In the genomic region with DNA sequence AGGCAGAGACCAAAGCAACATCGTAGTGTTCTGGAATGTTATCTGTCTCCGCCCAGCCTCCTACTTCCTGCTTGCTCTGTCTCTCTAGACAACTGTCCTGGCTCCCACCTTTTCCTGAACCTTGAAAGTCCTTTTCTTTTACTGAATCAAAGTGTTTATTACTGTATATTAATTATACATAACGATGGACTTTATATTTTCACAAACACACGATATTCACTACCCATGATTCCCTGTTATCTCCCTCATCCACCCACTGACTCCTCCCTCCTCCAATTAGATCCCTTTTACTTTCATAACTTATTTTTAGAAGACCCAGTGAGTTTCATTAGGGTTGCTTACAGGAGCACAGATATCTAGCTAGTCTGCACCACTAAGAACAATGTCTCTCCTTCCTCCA, we compare ENCODE assay signal across 27 mouse cellular contexts. TPM values are rescaled to one million over a fixed set of nuclear protein-coding genes. Genes with fewer than 3 reads are reported as not detected.
"Had no signal": no experiment of that assay in that cellular context is flagged by ENCODE, and none has a peak within 500 bp of the region (broad histone marks: within the 10 kb centered on the region; RNA-seq: fewer than 3 reads in every experiment).

No protein-coding gene starts in this region.

- H3K9me3 ChIP-seq: heart, embryonic 15.5 days; hindbrain, embryonic 15.5 days; kidney, embryonic 15.5 days; limb, embryonic 13.5 days; limb, embryonic 15.5 days; liver, embryonic 12.5 days had no signal

- H3K36me3 ChIP-seq: heart, embryonic 15.5 days; hindbrain, embryonic 13.5 days; hindbrain, embryonic 15.5 days; kidney, embryonic 15.5 days; limb, embryonic 13.5 days; limb, embryonic 15.5 days; liver, embryonic 12.5 days had no signal

- H3K4me1 ChIP-seq: hindbrain, embryonic 15.5 days; kidney, embryonic 15.5 days; limb, embryonic 13.5 days; limb, embryonic 15.5 days; liver, embryonic 12.5 days had no signal

- H3K4me2 ChIP-seq: heart, embryonic 11.5 days; heart, embryonic 15.5 days; hindbrain, embryonic 13.5 days; hindbrain, embryonic 15.5 days; kidney, embryonic 15.5 days; limb, embryonic 13.5 days; limb, embryonic 15.5 days; liver, embryonic 12.5 days had no signal

- H3K4me3 ChIP-seq: heart, embryonic 15.5 days; hindbrain, embryonic 13.5 days; hindbrain, embryonic 15.5 days; kidney, embryonic 15.5 days; limb, embryonic 13.5 days; limb, embryonic 15.5 days; liver, embryonic 12.5 days had no signal

- ATAC-seq: forebrain, postnatal 0 days; hindbrain, postnatal 0 days; intestine, embryonic 16.5 days; liver, embryonic 12.5 days had no signal

- H3K27me3 ChIP-seq: heart, embryonic 15.5 days; hindbrain, embryonic 15.5 days; limb, embryonic 15.5 days; liver, embryonic 12.5 days had no signal

- H3K27ac ChIP-seq: heart, embryonic 15.5 days; hindbrain, embryonic 13.5 days; hindbrain, embryonic 15.5 days; hindbrain, postnatal 0 days; kidney, embryonic 15.5 days; kidney, postnatal 0 days; limb, embryonic 13.5 days; limb, embryonic 15.5 days; liver, embryonic 12.5 days; liver, embryonic 14.5 days had no signal

- H3K9ac ChIP-seq: forebrain, postnatal 0 days; heart, embryonic 15.5 days; hindbrain, embryonic 13.5 days; hindbrain, embryonic 15.5 days; kidney, embryonic 15.5 days; limb, embryonic 13.5 days; limb, embryonic 15.5 days; liver, embryonic 12.5 days; liver, embryonic 14.5 days had no signal

- DNase-seq: forebrain, postnatal 0 days; gastrocnemius, postnatal 14 days; gastrocnemius, postnatal 36 days; heart, adult 11 months; heart, postnatal 10 days; kidney, adult 11 months; kidney, adult 2 months; kidney, adult 9 months; kidney, postnatal 14 days; kidney, postnatal 36 days; layer of hippocampus, adult 9-11 months; layer of hippocampus, postnatal 36 days; left cerebral cortex, postnatal 4 days had no signal

RNA-seq across cellular contexts. Expression of gene Scn5a, which starts 45.3 kb away (rescaled TPM):
- total RNA-seq: hematopoietic stem cell, adult 5-6 weeks; liver, adult 2 months had no signal
- polyA plus RNA-seq: liver, adult 2 months had no signal
